Mouse (Mus musculus): ENCODE data around the gene Ints5. TPM values are rescaled to one million over a fixed set of nuclear protein-coding genes. Genes with fewer than 3 reads are reported as not detected.
"Not testable (repeated sequence)": the region's sequence is repeated elsewhere in the genome, so short reads cannot be mapped to it uniquely, and the experiment has no call there.

Ints5 gene
- polyA plus RNA-seq, 1 experiment from 2014 or later: 23.9 TPM

- peak within 1 kb of the TSS; percentile 80 for H3K4me3 ChIP-seq
- peak within 1 kb of the TSS; percentile 89 for H3K9ac ChIP-seq
- H3K4me2 ChIP-seq: peak within 1 kb of the TSS; percentile 87
- no peaks in the 10 kb centered on the region for H3K9me3 ChIP-seq
- no peaks in the 10 kb centered on the region for H3K27me3 ChIP-seq (replicated peaks)
- ATAC-seq (ENCODE audit: extremely low read depth, insufficient number of reproducible peaks, low FRiP score, low TSS enrichment): peak; percentile 85
- H3K27ac ChIP-seq (replicated peaks): peak within 1 kb of the TSS; percentile 89
- WGBS: under 1% methylated on average over 58 of the region's 58 CpGs
- peaks cover 28% of the 10 kb centered on the region for H3K4me1 ChIP-seq
- peaks cover 15% of the 10 kb centered on the region for H3K36me3 ChIP-seq
Observed at GRCm38 (mm10) chr19:8888511-8889385, 4.1 kb upstream of the Ints5 start, which contains the start of the genes 1810009A15Rik and Gm49416. Gene 1810009A15Rik (plus strand): TSS chr19:8888853. Gene Gm49416 (plus strand): TSS chr19:8888926.

GRCm38 (mm10) chr19:8895397-8895960 lies 2.7 kb downstream of the Ints5 start:
- Histone ChIP-seq H3K4me2 (no peak overlapping the region), H3K4me3 (no peak overlapping the region), H3K36me3 (peaks cover 39% of the 10 kb centered on the region), H3K27ac (replicated peaks) (no peak overlapping the region), H3K9me3 (no peaks in the 10 kb centered on the region), H3K4me1 (peaks cover 40% of the 10 kb centered on the region), H3K27me3 (replicated peaks) (no peaks in the 10 kb centered on the region), H3K9ac (0 out of 2 replicates have a peak overlapping the region, but pooled peaks have one; percentile 96)
- no peak for ATAC-seq (ENCODE audit: extremely low read depth, insufficient number of reproducible peaks, low FRiP score, low TSS enrichment)
- 86% methylated on average over 9 of the region's 9 CpGs for WGBS

GRCm38 (mm10) chr19:8896231-8896630 lies 3.4 kb downstream of the Ints5 start:
- 87% methylated on average over 5 of the region's 5 CpGs for WGBS
- Histone ChIP-seq H3K36me3 (peaks cover 31% of the 10 kb centered on the region), H3K9ac (peak overlapping the region; percentile 96), H3K4me1 (peaks cover 40% of the 10 kb centered on the region)
- not testable (repeated sequence) for H3K27me3 ChIP-seq (replicated peaks); H3K27ac ChIP-seq (replicated peaks); H3K9me3 ChIP-seq; H3K4me3 ChIP-seq; ATAC-seq (ENCODE audit: extremely low read depth, insufficient number of reproducible peaks, low FRiP score, low TSS enrichment); H3K4me2 ChIP-seq

GRCm38 (mm10) chr19:8897211-8897864 lies 4.5 kb downstream of the Ints5 start:
- not testable (repeated sequence) for H3K27me3 ChIP-seq (replicated peaks); ATAC-seq (ENCODE audit: extremely low read depth, insufficient number of reproducible peaks, low FRiP score, low TSS enrichment); H3K9me3 ChIP-seq
- peak overlapping the region; percentile 89 for H3K27ac ChIP-seq (replicated peaks)
- H3K9ac ChIP-seq: peak overlapping the region; percentile 96
- H3K36me3 ChIP-seq: peaks cover 36% of the 10 kb centered on the region
- peak overlapping the region; percentile 97 for H3K4me3 ChIP-seq
- peaks cover 38% of the 10 kb centered on the region for H3K4me1 ChIP-seq
- 26% methylated on average over 21 of the region's 21 CpGs for WGBS
- H3K4me2 ChIP-seq: peak overlapping the region; percentile 83

- peaks cover 35% of the 10 kb centered on the region for H3K4me1 ChIP-seq
- H3K27me3 ChIP-seq (replicated peaks): no peaks in the 10 kb centered on the region
- peak within 1 kb of the TSS; percentile 89 for H3K27ac ChIP-seq (replicated peaks)
- under 1% methylated on average over 53 of the region's 53 CpGs for WGBS
- H3K4me3 ChIP-seq: peak within 1 kb of the TSS; percentile 97
- peak; percentile 93 for ATAC-seq (ENCODE audit: extremely low read depth, insufficient number of reproducible peaks, low FRiP score, low TSS enrichment)
- H3K4me2 ChIP-seq: peak within 1 kb of the TSS; percentile 83
- H3K9me3 ChIP-seq: no peaks in the 10 kb centered on the region
- H3K9ac ChIP-seq: peak within 1 kb of the TSS; percentile 96
- peaks cover 41% of the 10 kb centered on the region for H3K36me3 ChIP-seq
Observed at GRCm38 (mm10) chr19:8897865-8898495, 5.2 kb downstream of the Ints5 start, which contains the start of gene Ganab. Gene Ganab (plus strand): TSS chr19:8898071.

GRCm38 (mm10) chr19:8898576-8898975 lies 5.8 kb downstream of the Ints5 start:
- peak overlapping the region; percentile 89 for H3K27ac ChIP-seq (replicated peaks)
- peaks cover 31% of the 10 kb centered on the region for H3K4me1 ChIP-seq
- H3K4me3 ChIP-seq: peak overlapping the region; percentile 97
- H3K9me3 ChIP-seq: no peaks in the 10 kb centered on the region
- H3K36me3 ChIP-seq: peaks cover 47% of the 10 kb centered on the region
- no peaks in the 10 kb centered on the region for H3K27me3 ChIP-seq (replicated peaks)
- WGBS: 8% methylated on average over 13 of the region's 13 CpGs
- peak overlapping the region; percentile 96 for H3K9ac ChIP-seq
- ATAC-seq (ENCODE audit: extremely low read depth, insufficient number of reproducible peaks, low FRiP score, low TSS enrichment): 0 out of 2 replicates have a peak, but pooled peaks have one; percentile 0
- peak overlapping the region; percentile 83 for H3K4me2 ChIP-seq

- no peaks in the 10 kb centered on the region for H3K9me3 ChIP-seq
- H3K4me1 ChIP-seq: peaks cover 26% of the 10 kb centered on the region
- H3K36me3 ChIP-seq: peaks cover 52% of the 10 kb centered on the region
- no peak for ATAC-seq (ENCODE audit: extremely low read depth, insufficient number of reproducible peaks, low FRiP score, low TSS enrichment)
- H3K9ac ChIP-seq: peak overlapping the region; percentile 96
- peak overlapping the region; percentile 97 for H3K4me3 ChIP-seq
- 39% methylated on average over 3 of the region's 3 CpGs for WGBS
- 0 out of 2 replicates have a peak overlapping the region, but pooled peaks have one; percentile 89 for H3K27ac ChIP-seq (replicated peaks)
- no peaks in the 10 kb centered on the region for H3K27me3 ChIP-seq (replicated peaks)
- H3K4me2 ChIP-seq: peak overlapping the region; percentile 83
Observed at GRCm38 (mm10) chr19:8899079-8899478, 6.3 kb downstream of the Ints5 start.

GRCm38 (mm10) chr19:8903412-8903811 lies 10.6 kb downstream of the Ints5 start:
- no peak overlapping the region for H3K9ac ChIP-seq

GRCm38 (mm10) chr19:8908531-8908930 lies 15.7 kb downstream of the Ints5 start:
- H3K4me1 ChIP-seq: no peaks in the 10 kb centered on the region
- H3K27ac ChIP-seq (replicated peaks): no peak overlapping the region
- H3K9me3 ChIP-seq: no peaks in the 10 kb centered on the region
- no peak overlapping the region for H3K4me2 ChIP-seq
- 89% methylated on average over 6 of the region's 6 CpGs for WGBS
- H3K36me3 ChIP-seq: peaks cover 98% of the 10 kb centered on the region
- no peaks in the 10 kb centered on the region for H3K27me3 ChIP-seq (replicated peaks)
- no peak overlapping the region for H3K9ac ChIP-seq
- H3K4me3 ChIP-seq: no peak overlapping the region
- ATAC-seq (ENCODE audit: extremely low read depth, insufficient number of reproducible peaks, low FRiP score, low TSS enrichment): no peak

More at GRCm38 (mm10) chr19:8903412-8903811, 10.6 kb downstream of the Ints5 start:
- no peaks in the 10 kb centered on the region for H3K27me3 ChIP-seq (replicated peaks)
- H3K4me3 ChIP-seq: no peak overlapping the region
- peaks cover 11% of the 10 kb centered on the region for H3K4me1 ChIP-seq
- ATAC-seq (ENCODE audit: extremely low read depth, insufficient number of reproducible peaks, low FRiP score, low TSS enrichment): no peak
- H3K27ac ChIP-seq (replicated peaks): no peak overlapping the region
- H3K9me3 ChIP-seq: no peaks in the 10 kb centered on the region
- WGBS: 90% methylated on average over 5 of the region's 5 CpGs
- H3K36me3 ChIP-seq: peaks cover 66% of the 10 kb centered on the region
- no peak overlapping the region for H3K4me2 ChIP-seq

- WGBS: 90% methylated on average over 5 of the region's 5 CpGs
- Histone ChIP-seq H3K9ac (no peak overlapping the region), H3K27ac (replicated peaks) (no peak overlapping the region)
Observed at GRCm38 (mm10) chr19:8911810-8912209, 19.0 kb downstream of the Ints5 start.

More at GRCm38 (mm10) chr19:8911810-8912209, 19.0 kb downstream of the Ints5 start:
- peaks cover 100% of the 10 kb centered on the region for H3K36me3 ChIP-seq
- no peaks in the 10 kb centered on the region for H3K9me3 ChIP-seq
- ATAC-seq (ENCODE audit: extremely low read depth, insufficient number of reproducible peaks, low FRiP score, low TSS enrichment): no peak
- no peaks in the 10 kb centered on the region for H3K27me3 ChIP-seq (replicated peaks)
- H3K4me1 ChIP-seq: no peaks in the 10 kb centered on the region
- H3K4me3 ChIP-seq: no peak overlapping the region
- no peak overlapping the region for H3K4me2 ChIP-seq

Data from heart, embryonic 13.5 days (tissue).